Mouse (Mus musculus) forebrain, embryonic 10.5 days (tissue): Measurements from ENCODE around the gene Kcnd3. TPM values are rescaled to one million over a fixed set of nuclear protein-coding genes. Genes with fewer than 3 reads are reported as not detected.
A peak's percentile ranks its signal among the peaks of the same experiment; 100 is the strongest.
"Not testable (repeated sequence)": the region's sequence is repeated elsewhere in the genome, so short reads cannot be mapped to it uniquely, and the experiment has no call there.

Source experiments
- DNase-seq: peaks from one replicate; pipeline ENCODE4 v3.0.0-alpha.2; 2017; ENCODE audit warnings: low spot score; ENCODE audit errors: extremely low spot score
- H3K27ac ChIP-seq: fragments of 300-500 bp; sonication (generic); 2 replicates; pipeline ENCODE4 v1.5.1; 2016; ENCODE audit warnings: mild to moderate bottlenecking
- H3K27me3 ChIP-seq: fragments of 300-500 bp; sonication (generic); 2 replicates; pipeline ENCODE4 v1.6.1; 2016; ENCODE audit warnings: mild to moderate bottlenecking; ENCODE audit not compliant: poor library complexity, severe bottlenecking
- H3K36me3 ChIP-seq: fragments of 300-500 bp; sonication (generic); replicated peaks from 2 replicates; pipeline ENCODE4 v1.6.1; 2016; ENCODE audit warnings: mild to moderate bottlenecking, moderate library complexity
- H3K4me1 ChIP-seq: fragments of 300-500 bp; sonication (generic); 2 replicates; pipeline ENCODE4 v1.6.1; 2016
- H3K4me3 ChIP-seq: fragments of 300-500 bp; sonication (generic); 2 replicates; pipeline ENCODE4 v1.5.1; 2016; ENCODE audit warnings: mild to moderate bottlenecking, moderate library complexity
- H3K9me3 ChIP-seq: fragments of 300-500 bp; sonication (generic); 2 replicates; pipeline ENCODE4 v1.6.1; 2016; ENCODE audit warnings: mild to moderate bottlenecking, moderate library complexity
- WGBS: fragments of 180-500 bp; shearing (Covaris S2); methylation state at CpG from one replicate; pipeline ENCODE4 v1.1.7; 2016; 5-methylcytosine and 5-hydroxymethylcytosine counted together
- polyA plus RNA-seq: library from polyadenylated mRNA; unstranded; fragments of >200 nt; fragmentation: Nextera tagmentation; extraction: Ambion mirVana; gene quantifications from 2 replicates; pipeline ENCODE4 v1.2.1, GENCODE M21; 2016

Gene Kcnd3
- polyA plus RNA-seq, 1 experiment from 2014 or later, result 0.31 TPM

GRCm38 (mm10) chr3:105688536-105688935, 236.4 kb downstream of the Kcnd3 start:
- WGBS, result 89% methylated on average over 2 of the region's 2 CpGs
- H3K4me3 ChIP-seq, result no peak overlapping the region
- peaks cover 15% of the 10 kb centered on the region for H3K4me1 ChIP-seq
- H3K36me3 ChIP-seq, result peaks cover 16% of the 10 kb centered on the region
- H3K27ac ChIP-seq, result no peak overlapping the region
- no peak for DNase-seq
- H3K9me3 ChIP-seq, result no peaks in the 10 kb centered on the region
- peaks cover 12% of the 10 kb centered on the region for H3K27me3 ChIP-seq

GRCm38 (mm10) chr3:105693327-105694080, 241.4 kb downstream of the Kcnd3 start:
- H3K4me3 ChIP-seq, result no peak overlapping the region
- peaks cover 27% of the 10 kb centered on the region for H3K4me1 ChIP-seq
- no peak overlapping the region for H3K27ac ChIP-seq
- H3K9me3 ChIP-seq, result no peaks in the 10 kb centered on the region
- H3K27me3 ChIP-seq, result peaks cover 48% of the 10 kb centered on the region
- WGBS, result 79% methylated on average over 14 of the region's 14 CpGs
- DNase-seq, result no peak
- no peaks in the 10 kb centered on the region for H3K36me3 ChIP-seq

GRCm38 (mm10) chr3:105695476-105696386, 243.6 kb downstream of the Kcnd3 start:
- H3K4me1 ChIP-seq, result peaks cover 38% of the 10 kb centered on the region
- peak overlapping the region; percentile 39 for H3K4me3 ChIP-seq
- no peak for DNase-seq
- no peaks in the 10 kb centered on the region for H3K36me3 ChIP-seq
- peaks cover 47% of the 10 kb centered on the region for H3K27me3 ChIP-seq
- 29% methylated on average over 20 of the region's 20 CpGs for WGBS
- H3K27ac ChIP-seq, result peak overlapping the region; percentile 81
- no peaks in the 10 kb centered on the region for H3K9me3 ChIP-seq

GRCm38 (mm10) chr3:105696387-105697147, 244.4 kb downstream of the Kcnd3 start:
- H3K36me3 ChIP-seq, result no peaks in the 10 kb centered on the region
- no peaks in the 10 kb centered on the region for H3K9me3 ChIP-seq
- peak overlapping the region; percentile 81 for H3K27ac ChIP-seq
- peaks cover 42% of the 10 kb centered on the region for H3K4me1 ChIP-seq
- peaks cover 52% of the 10 kb centered on the region for H3K27me3 ChIP-seq
- 74% methylated on average over 17 of the region's 17 CpGs for whole genome bisulfite sequencing
- peak overlapping the region; percentile 39; the same call in 1 of the 2 replicates for H3K4me3 ChIP-seq
- no peak for DNase-seq

- Histone ChIP-seq H3K27me3 (peaks cover 57% of the 10 kb centered on the region), H3K36me3 (no peaks in the 10 kb centered on the region), H3K4me1 (peaks cover 46% of the 10 kb centered on the region), H3K27ac (no peak overlapping the region), H3K4me3 (no peak overlapping the region), H3K9me3 (no peaks in the 10 kb centered on the region)
- WGBS, result 89% methylated on average over 5 of the region's 5 CpGs
- no peak for DNase-seq
Observed at GRCm38 (mm10) chr3:105697148-105697441, 245.0 kb downstream of the Kcnd3 start.

- WGBS, result 92% methylated on average over 1 of the region's 1 CpGs
- no peaks in the 10 kb centered on the region for H3K36me3 ChIP-seq
- peaks cover 66% of the 10 kb centered on the region for H3K27me3 ChIP-seq
- no peaks in the 10 kb centered on the region for H3K9me3 ChIP-seq
- H3K4me1 ChIP-seq, result peaks cover 46% of the 10 kb centered on the region
- no peak for DNase-seq
- H3K4me3 ChIP-seq, result no peak overlapping the region
- H3K27ac ChIP-seq, result no peak overlapping the region
Observed at GRCm38 (mm10) chr3:105698311-105698710, 246.2 kb downstream of the Kcnd3 start.

- Histone ChIP-seq H3K4me3 (no peak overlapping the region), H3K27me3 (peaks cover 68% of the 10 kb centered on the region), H3K27ac (no peak overlapping the region), H3K4me1 (peaks cover 54% of the 10 kb centered on the region), H3K36me3 (no peaks in the 10 kb centered on the region), H3K9me3 (no peaks in the 10 kb centered on the region)
- no peak for DNase-seq
- 62% methylated on average over 3 of the region's 3 CpGs for WGBS
Observed at GRCm38 (mm10) chr3:105699241-105699933, 247.3 kb downstream of the Kcnd3 start.

GRCm38 (mm10) chr3:105700786-105701185, 248.7 kb downstream of the Kcnd3 start:
- not testable (repeated sequence) for H3K27ac ChIP-seq, H3K9me3 ChIP-seq, DNase-seq, H3K36me3 ChIP-seq, H3K4me3 ChIP-seq
- WGBS, result 52% methylated on average over 1 of the region's 1 CpGs
- peaks cover 65% of the 10 kb centered on the region for H3K27me3 ChIP-seq
- H3K4me1 ChIP-seq, result peaks cover 54% of the 10 kb centered on the region

GRCm38 (mm10) chr3:105701399-105701798, 249.3 kb downstream of the Kcnd3 start:
- Histone ChIP-seq H3K4me3 (no peak overlapping the region), H3K4me1 (peaks cover 52% of the 10 kb centered on the region), H3K27ac (no peak overlapping the region), H3K9me3 (no peaks in the 10 kb centered on the region), H3K27me3 (peaks cover 67% of the 10 kb centered on the region), H3K36me3 (no peaks in the 10 kb centered on the region)
- WGBS, result 74% methylated on average over 5 of the region's 5 CpGs
- no peak for DNase-seq

- 51% methylated on average over 6 of the region's 6 CpGs for WGBS
- peaks cover 64% of the 10 kb centered on the region for H3K27me3 ChIP-seq
- H3K27ac ChIP-seq, result no peak overlapping the region
- H3K36me3 ChIP-seq, result no peaks in the 10 kb centered on the region
- H3K9me3 ChIP-seq, result no peaks in the 10 kb centered on the region
- no peak for DNase-seq
- peaks cover 63% of the 10 kb centered on the region for H3K4me1 ChIP-seq
- 0 out of 2 replicates have a peak overlapping the region, but pooled peaks have one; percentile 60 for H3K4me3 ChIP-seq
Observed at GRCm38 (mm10) chr3:105703571-105703970, 251.4 kb downstream of the Kcnd3 start.

- DNase-seq, result peak; percentile 83
- Histone ChIP-seq H3K4me3 (peak within 1 kb of the TSS; percentile 60), H3K36me3 (no peaks in the 10 kb centered on the region), H3K27ac (peak within 1 kb of the TSS; percentile 79), H3K9me3 (no peaks in the 10 kb centered on the region), H3K4me1 (peaks cover 57% of the 10 kb centered on the region), H3K27me3 (peaks cover 60% of the 10 kb centered on the region)
- 1% methylated on average over 40 of the region's 43 CpGs for WGBS
Observed at GRCm38 (mm10) chr3:105704031-105705008, 252.2 kb downstream of the Kcnd3 start, which contains the start of gene Inka2. Gene Inka2 (plus strand): TSS chr3:105704599.
